Mouse (Mus musculus) midbrain, embryonic 10.5 days (tissue): ENCODE measurements around the gene Pak2. TPM values are rescaled to one million over a fixed set of nuclear protein-coding genes. Genes with fewer than 3 reads are reported as not detected.
A peak's percentile ranks its signal among the peaks of the same experiment; 100 is the strongest.
"Not testable (repeated sequence)": the region's sequence is repeated elsewhere in the genome, so short reads cannot be mapped to it uniquely, and the experiment has no call there.

Source experiments
- DNase-seq: peaks from one replicate; pipeline ENCODE4 v3.0.0-alpha.2; 2017; ENCODE audit warnings: low spot score
- H3K27ac ChIP-seq: fragments of 300-500 bp; sonication (generic); replicated peaks from 2 replicates; pipeline ENCODE4 v1.5.1; 2016; ENCODE audit warnings: mild to moderate bottlenecking
- H3K27me3 ChIP-seq: fragments of 300-500 bp; sonication (generic); 2 replicates; pipeline ENCODE4 v1.6.1; 2016; ENCODE audit warnings: low read depth, mild to moderate bottlenecking; ENCODE audit not compliant: poor library complexity, severe bottlenecking
- H3K36me3 ChIP-seq: fragments of 300-500 bp; sonication (generic); 2 replicates; pipeline ENCODE4 v1.6.1; 2016; ENCODE audit warnings: mild to moderate bottlenecking, moderate library complexity
- H3K4me1 ChIP-seq: fragments of 300-500 bp; sonication (generic); 2 replicates; pipeline ENCODE4 v1.6.1; 2016
- H3K4me3 ChIP-seq: fragments of 300-500 bp; sonication (generic); 2 replicates; pipeline ENCODE4 v1.5.1; 2016; ENCODE audit warnings: mild to moderate bottlenecking, moderate library complexity
- H3K9me3 ChIP-seq: fragments of 300-500 bp; sonication (generic); replicated peaks from 2 replicates; pipeline ENCODE4 v1.6.1; 2016; ENCODE audit warnings: mild to moderate bottlenecking
- WGBS: fragments of 180-500 bp; shearing (Covaris S2); methylation state at CpG from one replicate; pipeline ENCODE4 v1.1.7; 2016; 5-methylcytosine and 5-hydroxymethylcytosine counted together
- polyA plus RNA-seq: library from polyadenylated mRNA; unstranded; fragments of >200 nt; fragmentation: Nextera tagmentation; extraction: Ambion mirVana; gene quantifications from 2 replicates; pipeline ENCODE4 v1.2.1, GENCODE M21; 2016

Pak2 gene
- polyA plus RNA-seq, 1 experiment from 2014 or later = 40.8 TPM

- H3K4me3 ChIP-seq = no peak overlapping the region
- peaks cover 7% of the 10 kb centered on the region; the same call in 1 of the 2 replicates for H3K9me3 ChIP-seq
- no peak overlapping the region for H3K27ac ChIP-seq
- no peak for DNase-seq
- peaks cover 61% of the 10 kb centered on the region for H3K36me3 ChIP-seq
- no peaks in the 10 kb centered on the region for H3K4me1 ChIP-seq
- no peaks in the 10 kb centered on the region for H3K27me3 ChIP-seq
- WGBS = 93% methylated on average over 2 of the region's 2 CpGs
These were observed 29.4 kb upstream of the Pak2 start for GRCm38 (mm10) chr16:32108578-32108977.

DNA sequence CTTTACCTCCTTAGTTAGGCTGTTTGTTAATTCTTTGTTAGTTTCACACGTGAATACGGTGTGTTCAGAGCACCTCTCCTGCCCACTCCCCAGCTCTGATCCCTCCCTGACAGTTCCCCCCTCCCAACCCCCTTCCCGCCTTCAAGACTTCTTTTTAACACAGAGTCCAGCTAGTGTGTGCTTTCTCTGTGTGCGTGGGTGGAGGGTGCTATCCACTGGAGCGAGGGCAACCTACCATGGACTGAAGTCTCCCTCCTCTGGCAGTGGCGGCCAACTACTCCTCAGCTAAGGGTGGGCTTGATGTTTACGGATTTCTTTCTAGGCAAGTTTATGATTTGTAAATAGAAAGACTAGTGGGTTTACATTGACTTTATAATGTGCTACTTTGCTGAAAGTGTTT lies 29.0 kb upstream of the Pak2 start:
- Histone ChIP-seq H3K27ac (no peak overlapping the region), H3K9me3 (peaks cover 7% of the 10 kb centered on the region; the same call in 1 of the 2 replicates), H3K27me3 (no peaks in the 10 kb centered on the region), H3K4me3 (no peak overlapping the region), H3K36me3 (peaks cover 65% of the 10 kb centered on the region), H3K4me1 (no peaks in the 10 kb centered on the region)
- 83% methylated on average over 7 of the region's 7 CpGs for WGBS
- DNase-seq = no peak

DNA sequence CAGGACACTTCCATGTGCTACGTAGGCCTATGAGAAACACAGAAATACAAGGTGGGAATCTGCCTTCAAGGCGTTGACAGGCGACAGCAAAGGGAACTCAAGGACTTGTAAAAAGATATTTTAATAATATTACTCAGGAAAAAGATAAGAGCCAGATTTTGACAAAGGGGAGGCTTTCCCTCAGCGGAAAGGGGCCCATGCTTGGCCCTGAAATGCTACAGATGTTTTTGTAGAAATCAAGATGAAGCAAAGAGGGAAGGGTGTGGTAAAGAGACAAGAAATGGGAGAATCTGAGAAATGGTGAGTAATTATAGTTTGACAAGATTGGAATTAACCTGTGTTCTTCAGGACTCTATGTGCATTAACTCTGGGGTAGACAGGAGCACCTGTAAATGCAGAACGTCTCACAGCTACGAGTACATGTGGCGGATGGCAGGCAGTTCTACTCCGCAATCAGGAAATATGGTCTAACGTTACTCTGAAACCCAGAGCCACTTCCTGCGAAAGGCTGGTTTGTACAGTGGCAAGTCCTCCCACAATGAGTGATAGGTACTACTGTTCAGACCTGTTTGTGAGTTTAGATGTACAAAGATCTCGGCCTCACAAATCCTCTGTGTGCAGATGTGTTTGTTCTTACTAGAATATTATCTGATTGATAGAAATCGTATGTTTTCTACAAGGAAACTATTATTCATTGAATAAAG lies 28.4 kb upstream of the Pak2 start:
- peaks cover 7% of the 10 kb centered on the region; the same call in 1 of the 2 replicates for H3K9me3 ChIP-seq
- no peaks in the 10 kb centered on the region for H3K27me3 ChIP-seq
- no peak overlapping the region for H3K4me3 ChIP-seq
- no peaks in the 10 kb centered on the region for H3K4me1 ChIP-seq
- H3K27ac ChIP-seq = no peak overlapping the region
- 90% methylated on average over 12 of the region's 12 CpGs for WGBS
- no peak for DNase-seq
- peaks cover 72% of the 10 kb centered on the region for H3K36me3 ChIP-seq

DNA sequence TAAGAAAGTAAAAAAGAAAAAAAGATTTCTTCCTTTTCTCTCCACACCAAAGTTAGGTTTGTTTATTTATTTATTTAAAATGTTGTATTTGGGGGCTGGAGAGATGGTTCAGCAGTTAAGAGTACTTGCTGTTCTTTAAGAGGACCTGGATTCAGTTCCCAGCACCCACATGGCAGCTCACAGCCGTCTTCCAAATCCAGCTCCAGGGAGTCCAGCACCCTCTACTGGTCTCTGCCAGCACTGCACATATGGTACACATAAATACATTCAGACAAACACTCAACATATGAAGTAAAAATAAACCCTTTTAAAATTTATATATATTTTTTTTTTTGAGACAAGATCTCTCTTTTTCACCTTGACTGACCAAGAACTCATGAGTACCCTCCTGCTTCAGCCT lies 26.6 kb upstream of the Pak2 start:
- H3K27ac ChIP-seq = no peak overlapping the region
- no peak overlapping the region for H3K4me3 ChIP-seq
- H3K36me3 ChIP-seq = peaks cover 77% of the 10 kb centered on the region
- H3K4me1 ChIP-seq = no peaks in the 10 kb centered on the region
- H3K9me3 ChIP-seq = peaks cover 7% of the 10 kb centered on the region; the same call in 1 of the 2 replicates
- no peaks in the 10 kb centered on the region for H3K27me3 ChIP-seq
- 94% methylated on average over 1 of the region's 1 CpGs for WGBS
- DNase-seq = no peak

DNA sequence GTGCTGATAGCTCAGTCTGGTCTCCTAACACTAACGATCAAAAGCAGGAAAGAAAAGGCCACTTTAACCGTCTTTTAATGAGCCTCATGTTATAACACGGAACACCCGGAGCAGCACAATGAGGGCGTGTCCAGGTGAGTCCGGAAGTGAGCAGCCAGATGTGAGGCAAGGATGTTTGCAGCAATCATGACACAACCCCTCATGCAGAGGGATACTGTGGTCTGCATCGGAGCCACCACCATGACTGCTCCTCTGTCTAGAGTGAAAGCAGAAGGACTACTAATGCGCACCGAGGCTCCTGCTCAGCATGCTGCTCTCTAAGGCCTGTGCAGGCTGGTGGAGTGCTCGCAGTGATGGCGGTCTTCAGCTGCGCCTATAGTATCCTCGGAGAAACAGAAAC lies 23.2 kb upstream of the Pak2 start:
- H3K27me3 ChIP-seq = no peaks in the 10 kb centered on the region
- WGBS = 94% methylated on average over 13 of the region's 13 CpGs
- H3K9me3 ChIP-seq = peaks cover 7% of the 10 kb centered on the region; the same call in 1 of the 2 replicates
- peaks cover 25% of the 10 kb centered on the region for H3K4me1 ChIP-seq
- no peak for DNase-seq
- no peak overlapping the region for H3K27ac ChIP-seq
- peaks cover 52% of the 10 kb centered on the region for H3K36me3 ChIP-seq
- H3K4me3 ChIP-seq = no peak overlapping the region

DNA sequence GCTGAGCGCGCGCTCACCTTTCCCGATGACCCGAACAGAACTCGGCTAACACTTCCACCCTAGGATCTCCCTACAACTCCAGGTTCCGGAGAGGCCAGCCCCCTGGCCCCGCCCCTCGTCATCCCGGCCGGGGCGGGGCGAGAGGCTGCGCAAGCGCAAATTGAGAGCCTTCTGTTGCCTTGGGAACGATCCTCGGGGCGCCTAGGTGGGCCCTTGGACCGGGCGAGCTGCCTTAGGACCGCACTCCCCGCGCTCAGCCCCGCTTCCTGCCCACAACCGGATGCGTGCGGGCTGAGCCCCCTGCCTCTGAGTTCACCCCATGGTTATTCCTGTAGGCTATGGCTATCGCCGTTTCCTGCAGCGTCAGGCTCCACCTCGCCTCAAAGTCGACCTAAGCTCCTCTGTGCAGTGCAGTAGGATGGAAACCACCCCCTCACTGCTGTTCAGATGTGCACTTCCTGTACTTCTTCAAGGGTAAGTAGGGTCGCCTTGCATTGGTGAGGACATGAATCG lies 20.6 kb upstream of the Pak2 start, which contains the start of the genes Pigx and Cep19:
Gene Pigx, minus strand, starts transcription at position 103 of the 513 bp plus-strand sequence.
Gene Cep19, plus strand, starts transcription at position 163 of the 513 bp plus-strand sequence.
- under 1% methylated on average over 34 of the region's 34 CpGs for WGBS

GRCm38 (mm10) chr16:32098897-32099637 lies 19.9 kb upstream of the Pak2 start:
- H3K36me3 ChIP-seq = peaks cover 45% of the 10 kb centered on the region
- H3K9me3 ChIP-seq = no peaks in the 10 kb centered on the region
- peak overlapping the region; percentile 94 for H3K27ac ChIP-seq
- peak overlapping the region; percentile 85 for H3K4me3 ChIP-seq
- no peaks in the 10 kb centered on the region for H3K27me3 ChIP-seq
- DNase-seq = no peak
- peaks cover 25% of the 10 kb centered on the region for H3K4me1 ChIP-seq
- WGBS = under 1% methylated on average over 39 of the region's 39 CpGs

More for the DNA sequence above, 20.6 kb upstream of the Pak2 start, which contains the start of the genes Pigx and Cep19:
- H3K27me3 ChIP-seq = no peaks in the 10 kb centered on the region
- H3K27ac ChIP-seq = peak within 1 kb of the TSS; percentile 94
- peak; percentile 92 for DNase-seq
- no peaks in the 10 kb centered on the region for H3K9me3 ChIP-seq
- H3K4me3 ChIP-seq = peak within 1 kb of the TSS; percentile 85
- peaks cover 46% of the 10 kb centered on the region for H3K36me3 ChIP-seq
- peaks cover 25% of the 10 kb centered on the region for H3K4me1 ChIP-seq

DNA sequence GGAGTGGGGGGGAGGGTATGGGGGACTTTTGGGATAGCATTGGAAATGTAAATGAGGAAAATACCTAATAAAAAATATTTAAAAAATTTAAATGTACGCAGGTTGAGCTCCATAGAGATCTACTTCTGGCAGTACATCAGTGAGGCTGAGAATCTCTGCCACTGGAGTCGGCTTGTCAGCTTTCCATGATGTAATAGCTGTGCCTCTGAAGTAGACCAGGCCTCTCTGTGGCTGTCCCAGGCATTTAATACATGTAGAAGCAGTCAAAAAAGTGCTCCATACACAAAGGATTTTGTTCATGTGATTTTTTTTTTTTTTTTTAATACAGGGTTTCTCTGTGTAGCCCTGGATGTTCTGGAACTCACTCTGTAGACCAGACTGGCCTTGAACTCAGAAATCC lies 18.6 kb upstream of the Pak2 start:
- DNase-seq, H3K4me3 ChIP-seq, H3K27ac ChIP-seq, H3K9me3 ChIP-seq, H3K27me3 ChIP-seq: not testable (repeated sequence)
- Histone ChIP-seq H3K4me1 (peaks cover 25% of the 10 kb centered on the region), H3K36me3 (peaks cover 37% of the 10 kb centered on the region)
- 93% methylated on average over 2 of the region's 2 CpGs for WGBS

- no peak overlapping the region for H3K4me3 ChIP-seq
- no peak for DNase-seq
- H3K9me3 ChIP-seq = no peaks in the 10 kb centered on the region
- H3K36me3 ChIP-seq = peaks cover 89% of the 10 kb centered on the region
- no peaks in the 10 kb centered on the region for H3K4me1 ChIP-seq
- no peaks in the 10 kb centered on the region for H3K27me3 ChIP-seq
- 97% methylated on average over 7 of the region's 7 CpGs for WGBS
- no peak overlapping the region for H3K27ac ChIP-seq
These were observed 12.3 kb upstream of the Pak2 start for GRCm38 (mm10) chr16:32091466-32091865.

DNA sequence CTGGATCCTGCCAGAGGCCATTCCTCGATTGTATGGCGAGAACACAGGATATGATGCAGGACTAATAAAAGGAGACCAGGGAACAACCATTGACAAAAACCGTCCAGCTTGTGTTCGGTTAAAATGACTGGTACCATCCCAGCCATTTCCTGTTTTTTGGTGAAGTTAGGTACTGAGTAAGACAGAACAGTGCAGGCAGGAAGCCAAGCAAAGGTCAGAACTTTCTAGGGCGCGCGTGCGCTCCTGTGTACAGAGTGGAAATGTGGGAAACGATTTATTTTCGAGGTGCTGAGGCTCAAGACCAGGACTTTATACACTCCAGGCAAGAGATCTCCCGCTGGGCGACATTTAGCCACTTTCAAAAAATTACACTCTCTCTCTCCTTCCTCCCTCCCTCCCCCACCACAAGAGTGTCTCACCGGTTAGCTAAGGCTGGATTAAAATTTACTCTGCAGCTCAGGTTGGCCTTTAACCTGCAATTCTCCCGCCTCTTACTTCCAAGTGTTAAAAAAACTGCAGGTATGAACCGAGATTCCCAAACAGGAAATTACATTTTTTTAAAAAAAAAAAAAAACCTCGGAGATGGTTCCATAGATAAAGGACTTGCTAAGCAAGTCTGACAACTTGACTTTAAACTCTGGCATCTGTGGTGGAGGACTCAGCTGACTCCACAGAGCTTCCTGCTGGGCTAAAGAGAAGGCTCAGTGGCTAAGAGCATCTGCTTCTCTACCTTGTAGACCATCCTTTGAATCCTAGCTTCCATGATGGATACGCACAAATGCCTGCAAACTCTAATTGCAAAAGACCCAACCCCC lies 8.7 kb upstream of the Pak2 start:
- DNase-seq = no peak
- no peaks in the 10 kb centered on the region for H3K4me1 ChIP-seq
- peaks cover 99% of the 10 kb centered on the region for H3K36me3 ChIP-seq
- H3K9me3 ChIP-seq = no peaks in the 10 kb centered on the region
- H3K4me3 ChIP-seq = no peak overlapping the region
- H3K27ac ChIP-seq = no peak overlapping the region
- 88% methylated on average over 17 of the region's 17 CpGs for WGBS
- no peaks in the 10 kb centered on the region for H3K27me3 ChIP-seq

GRCm38 (mm10) chr16:32078408-32078990 lies 643 bp downstream of the Pak2 start:
- Histone ChIP-seq H3K4me3 (peak overlapping the region; percentile 92), H3K9me3 (no peaks in the 10 kb centered on the region), H3K27ac (peak overlapping the region; percentile 99), H3K27me3 (no peaks in the 10 kb centered on the region), H3K4me1 (peaks cover 26% of the 10 kb centered on the region), H3K36me3 (peaks cover 34% of the 10 kb centered on the region)
- WGBS = under 1% methylated on average over 30 of the region's 30 CpGs
- peak; percentile 77 for DNase-seq
